Mouse (Mus musculus) heart, adult 10 weeks (tissue): Measurements from ENCODE around the gene Olfr738. TPM values are rescaled to one million over a fixed set of nuclear protein-coding genes. Genes with fewer than 3 reads are reported as not detected.

ENCODE experiments used
- polyA plus RNA-seq: library from polyadenylated mRNA; stranded (reverse); fragments of 350-450 nt; fragmentation: Illumina TruSeq; extraction: RNeasy Lipid Tissue Mini Kit (QIAGEN cat#74804); gene quantifications from one replicate; pipeline ENCODE4 v1.2.3, GENCODE M21; 2014; ENCODE audit warnings: low read depth, low replicate concordance

The Olfr738 gene
- polyA plus RNA-seq, result not detected

DNA sequence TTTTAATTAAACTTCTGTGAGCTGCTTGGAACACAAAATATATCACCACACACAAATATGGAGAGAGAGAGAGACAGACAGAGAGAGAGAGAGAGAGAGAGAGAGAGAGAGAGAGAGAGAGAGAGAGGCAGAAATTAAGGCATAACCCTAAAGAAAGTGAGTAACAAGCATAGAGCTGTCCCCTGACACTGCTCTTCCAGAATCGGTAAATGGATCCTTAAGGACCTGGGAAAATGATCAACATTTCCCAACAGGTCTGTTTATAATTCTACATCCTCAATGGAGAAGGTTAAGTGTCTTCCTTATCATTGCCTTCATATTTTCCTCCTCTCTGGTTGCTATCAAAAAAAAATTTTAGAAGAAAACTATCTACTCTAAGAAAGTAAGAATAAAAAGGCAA lies at the start of gene Olfr738:
Gene Olfr738, plus strand, starts transcription at position 301 of the 400 bp plus-strand sequence.

GRCm38 (mm10) chr14:50357593-50357992 lies 49.8 kb upstream of the Olfr738 start, which contains the start of gene Tlr11:
TSS of gene Tlr11 (plus strand) at chr14:50357914.

GRCm38 (mm10) chr14:50380863-50381262 lies 26.5 kb upstream of the Olfr738 start, which contains the start of gene Olfr736:
TSS of gene Olfr736 (plus strand) at chr14:50381163.

DNA sequence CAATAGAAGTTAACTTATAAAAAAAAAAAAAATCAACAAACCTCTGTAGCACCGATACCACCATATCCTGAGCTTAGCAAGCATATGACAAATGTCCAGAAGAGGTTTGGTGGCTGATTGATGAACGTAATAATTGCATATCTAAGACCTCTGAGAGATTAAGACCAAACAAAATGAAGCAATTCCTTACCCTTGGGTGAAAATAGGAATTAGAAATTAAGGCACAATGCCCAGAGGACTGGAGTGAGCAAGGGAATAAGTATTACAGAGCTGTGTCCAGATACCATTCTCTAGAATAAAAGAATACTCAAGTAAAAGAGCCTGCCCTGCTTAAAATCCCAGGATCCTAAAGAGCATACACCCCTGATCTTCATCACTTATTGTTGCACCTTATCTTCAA lies 11.0 kb downstream of the Olfr738 start, which contains the start of gene Olfr739:
Gene Olfr739, plus strand, starts transcription at position 301 of the 400 bp plus-strand sequence.

DNA sequence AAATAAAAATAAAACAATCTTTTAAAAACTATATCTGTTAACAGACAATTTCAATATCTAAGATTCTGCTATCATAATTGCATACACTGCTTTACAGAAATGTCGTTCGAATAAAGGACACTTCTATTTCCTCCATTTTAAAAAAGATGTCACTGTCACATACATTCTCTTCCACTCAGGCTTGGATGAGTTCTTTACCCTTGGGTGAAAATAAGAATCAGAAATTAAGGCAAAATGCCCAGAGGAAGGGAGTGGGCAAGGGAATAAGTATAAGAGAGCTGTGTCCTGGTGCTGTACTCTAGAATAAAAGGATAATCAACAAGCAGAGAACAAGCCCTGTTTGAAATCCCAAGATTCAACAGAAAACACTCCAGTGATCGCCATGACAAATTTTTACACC lies 37.9 kb downstream of the Olfr738 start, which contains the start of gene Olfr740:
Gene Olfr740, plus strand, starts transcription at position 301 of the 400 bp plus-strand sequence.

Other genes with a start within 250 kb of the Olfr738 start
- gene Olfr730, start 219.4 kb upstream of the Olfr738 start, polyA plus RNA-seq, result not detected
- not detected for gene Olfr731, start 165.7 kb upstream of the Olfr738 start, polyA plus RNA-seq
- gene Olfr732, start 123.4 kb upstream of the Olfr738 start, polyA plus RNA-seq, result not detected
- not detected for gene Olfr733, start 106.0 kb upstream of the Olfr738 start, polyA plus RNA-seq
- not detected for gene Olfr734, start 80.8 kb upstream of the Olfr738 start, polyA plus RNA-seq
- not detected for gene Olfr735, start 58.7 kb upstream of the Olfr738 start, polyA plus RNA-seq
- not detected for gene Tlr11, start 49.7 kb upstream of the Olfr738 start, polyA plus RNA-seq
- not detected for gene Olfr736, start 26.4 kb upstream of the Olfr738 start, polyA plus RNA-seq
- gene Olfr739, start 11.1 kb downstream of the Olfr738 start, polyA plus RNA-seq, result not detected
- gene Olfr740, start 38.0 kb downstream of the Olfr738 start, polyA plus RNA-seq, result not detected
- gene Olfr741, start 65.2 kb downstream of the Olfr738 start, polyA plus RNA-seq, result not detected
- gene Olfr742, start 96.0 kb downstream of the Olfr738 start, polyA plus RNA-seq, result not detected
- gene Olfr743, start 114.3 kb downstream of the Olfr738 start, polyA plus RNA-seq, result not detected
- not detected for gene Olfr744, start 207.3 kb downstream of the Olfr738 start, polyA plus RNA-seq
- not detected for gene Olfr745, start 231.8 kb downstream of the Olfr738 start, polyA plus RNA-seq
- gene Olfr746, start 239.5 kb downstream of the Olfr738 start, polyA plus RNA-seq, result not detected